Mouse (Mus musculus): ENCODE data around the gene Uhmk1.

Gene Uhmk1

GRCm38 (mm10) chr1:170174814-170175332 lies 40.3 kb downstream of the Uhmk1 start, which contains the start of gene Uap1:
TSS of gene Uap1 (minus strand) at chr1:170174957.
- DNase-seq (ENCODE audit: low spot score) = peak; percentile 94

GRCm38 (mm10) chr1:170173991-170174813 lies 41.0 kb downstream of the Uhmk1 start:
- peak; percentile 76 for DNase-seq (ENCODE audit: low spot score)

- no peak for DNase-seq (ENCODE audit: low spot score)
These were observed 47.4 kb downstream of the Uhmk1 start for GRCm38 (mm10) chr1:170167781-170168180.

GRCm38 (mm10) chr1:170164913-170165312 lies 50.3 kb downstream of the Uhmk1 start:
- DNase-seq (ENCODE audit: low spot score) = no peak

GRCm38 (mm10) chr1:170164053-170164614 lies 51.1 kb downstream of the Uhmk1 start:
- no peak for DNase-seq (ENCODE audit: low spot score)

GRCm38 (mm10) chr1:170163398-170163943 lies 51.7 kb downstream of the Uhmk1 start:
- no peak for DNase-seq (ENCODE audit: low spot score)

- DNase-seq (ENCODE audit: low spot score) = no peak
These were observed 53.3 kb downstream of the Uhmk1 start for GRCm38 (mm10) chr1:170161852-170162251.

GRCm38 (mm10) chr1:170160397-170160938 lies 54.7 kb downstream of the Uhmk1 start:
- no peak for DNase-seq (ENCODE audit: low spot score)

- no peak for DNase-seq (ENCODE audit: low spot score)
These were observed 55.5 kb downstream of the Uhmk1 start for GRCm38 (mm10) chr1:170159707-170160106.

GRCm38 (mm10) chr1:170155761-170156160 lies 59.4 kb downstream of the Uhmk1 start:
- no peak for DNase-seq (ENCODE audit: low spot score)

- DNase-seq (ENCODE audit: low spot score) = no peak
These were observed 59.9 kb downstream of the Uhmk1 start for GRCm38 (mm10) chr1:170155298-170155697.

GRCm38 (mm10) chr1:170153986-170154385 lies 61.2 kb downstream of the Uhmk1 start:
- no peak for DNase-seq (ENCODE audit: low spot score)

- DNase-seq (ENCODE audit: low spot score) = no peak
These were observed 62.6 kb downstream of the Uhmk1 start for GRCm38 (mm10) chr1:170152552-170152951.

GRCm38 (mm10) chr1:170150870-170151269 lies 64.3 kb downstream of the Uhmk1 start:
- DNase-seq (ENCODE audit: low spot score) = no peak

GRCm38 (mm10) chr1:170149756-170150155 lies 65.4 kb downstream of the Uhmk1 start:
- DNase-seq (ENCODE audit: low spot score) = no peak

GRCm38 (mm10) chr1:170148536-170148935 lies 66.7 kb downstream of the Uhmk1 start:
- no peak for DNase-seq (ENCODE audit: low spot score)

GRCm38 (mm10) chr1:170147651-170148448 lies 67.3 kb downstream of the Uhmk1 start:
- DNase-seq (ENCODE audit: low spot score) = no peak

GRCm38 (mm10) chr1:170145606-170146005 lies 69.6 kb downstream of the Uhmk1 start:
- no peak for DNase-seq (ENCODE audit: low spot score)

All from adipocyte (in vitro differentiated cells).